Mouse (Mus musculus) small intestine, adult 2 months (tissue): Measurements from ENCODE around the gene Rsrp1. TPM values are rescaled to one million over a fixed set of nuclear protein-coding genes. Genes with fewer than 3 reads are reported as not detected.

Source experiments
- H3K27ac ChIP-seq: fragments of 200-500 bp; 2 replicates; pipeline ENCODE4 v1.5.1; 2012; ENCODE audit warnings: low read depth, low read length, control low read depth, inconsistent platforms; ENCODE audit not compliant: insufficient read depth
- H3K27me3 ChIP-seq: fragments of 200-500 bp; 2 replicates; pipeline ENCODE4 v1.6.1; 2012; ENCODE audit warnings: mild to moderate bottlenecking, moderate library complexity, low read length, inconsistent platforms; ENCODE audit not compliant: control insufficient read depth, insufficient read depth
- H3K36me3 ChIP-seq: fragments of 200-500 bp; 2 replicates; pipeline ENCODE4 v1.6.1; 2012; ENCODE audit warnings: mild to moderate bottlenecking, low read length, control low read depth, inconsistent platforms; ENCODE audit not compliant: control insufficient read depth, insufficient read depth
- H3K4me1 ChIP-seq: fragments of 200-500 bp; 2 replicates; pipeline ENCODE4 v1.6.1; 2012; ENCODE audit warnings: low read length, inconsistent platforms, mixed read lengths; ENCODE audit not compliant: control insufficient read depth, insufficient read depth, insufficient read length
- H3K4me3 ChIP-seq: fragments of 200-500 bp; 2 replicates; pipeline ENCODE4 v1.5.1; 2012; ENCODE audit warnings: low read depth, mild to moderate bottlenecking, control low read depth, inconsistent platforms, low read length, moderate library complexity
- CTCF ChIP-seq: fragments of 200-500 bp; IDR thresholded peaks from 2 replicates; pipeline ENCODE4 v1.5.1; 2012; ENCODE audit warnings: low read depth, mild to moderate bottlenecking, control low read depth, inconsistent platforms, low read length, moderate library complexity, mixed read lengths; ENCODE audit not compliant: insufficient replicate concordance, insufficient read length; ENCODE audit errors: extremely low read depth
- POLR2A ChIP-seq: fragments of 200-500 bp; IDR thresholded peaks from 2 replicates; pipeline ENCODE4 v1.6.1; 2012; ENCODE audit warnings: low read depth, mild to moderate bottlenecking, control low read depth, inconsistent platforms, low read length, moderate library complexity
- WGBS: fragments of 180-500 bp; shearing (Covaris S2); methylation state at CpG from one replicate; pipeline ENCODE4 v1.1.7; 2018; 5-methylcytosine and 5-hydroxymethylcytosine counted together
- polyA plus RNA-seq: library from polyadenylated mRNA; depleted of rRNA; stranded (reverse); fragments of >200 nt; gene quantifications from 2 replicates; pipeline ENCODE4 v1.2.3, GENCODE M21; 2012

Rsrp1 gene
- polyA plus RNA-seq, 1 experiment: 1,409 TPM

DNA sequence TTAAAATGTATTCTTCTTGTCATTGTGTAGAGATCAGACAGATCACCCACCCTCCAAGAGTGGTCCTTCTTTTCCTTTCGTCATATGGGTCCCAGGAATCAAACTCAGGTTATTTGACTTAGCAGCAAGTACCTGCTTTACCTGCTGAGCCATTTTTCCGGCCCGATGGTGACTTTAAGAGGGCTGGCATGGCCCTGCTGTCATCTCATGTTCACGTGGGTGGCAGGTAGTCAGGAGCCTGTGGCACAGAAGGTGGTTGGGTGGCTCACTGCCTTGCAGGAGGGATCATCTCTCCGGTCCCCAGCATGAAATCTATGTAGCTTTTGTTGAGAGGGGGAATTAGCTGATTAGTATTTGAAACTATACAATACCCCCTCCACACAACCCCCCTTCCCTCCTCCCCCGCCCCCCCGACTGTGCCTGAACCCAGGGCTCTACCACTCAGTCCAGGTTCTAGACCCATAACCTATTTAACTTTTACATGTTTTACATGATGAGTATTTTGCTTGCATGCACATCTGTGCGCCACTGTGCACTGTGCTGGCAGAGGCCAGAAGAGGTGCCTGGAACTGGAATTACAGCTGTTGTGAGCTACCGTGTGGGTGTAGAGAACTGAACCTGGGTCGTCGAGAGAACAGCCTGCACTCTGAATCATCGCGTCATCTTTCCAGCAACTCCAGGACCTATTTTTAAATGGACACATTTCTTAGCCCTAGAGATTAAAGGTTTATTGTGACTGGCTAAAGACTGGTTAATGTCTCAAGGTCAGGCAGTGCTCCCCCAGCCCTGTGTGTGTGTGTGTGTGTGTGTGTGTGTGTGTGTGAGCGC lies 8.0 kb upstream of the Rsrp1 start:
- Histone ChIP-seq H3K27ac (peak overlapping the region; percentile 85), H3K27me3 (no peaks in the 10 kb centered on the region), H3K4me3 (no peak overlapping the region), H3K36me3 (peaks cover 6% of the 10 kb centered on the region; the same call in 1 of the 2 replicates), H3K4me1 (peaks cover 9% of the 10 kb centered on the region; the same call in 1 of the 2 replicates)
- WGBS: 59% methylated on average over 14 of the region's 14 CpGs
- no peak for TF ChIP-seq POLR2A
- no peak for TF ChIP-seq CTCF

GRCm38 (mm10) chr4:134917194-134917593 lies 6.2 kb upstream of the Rsrp1 start:
- TF ChIP-seq POLR2A (no peak), CTCF (no peak)
- Histone ChIP-seq H3K4me3 (no peak overlapping the region), H3K36me3 (no peaks in the 10 kb centered on the region), H3K27ac (no peak overlapping the region), H3K27me3 (no peaks in the 10 kb centered on the region), H3K4me1 (peaks cover 11% of the 10 kb centered on the region; the same call in 1 of the 2 replicates)
- WGBS: 62% methylated on average over 3 of the region's 3 CpGs

DNA sequence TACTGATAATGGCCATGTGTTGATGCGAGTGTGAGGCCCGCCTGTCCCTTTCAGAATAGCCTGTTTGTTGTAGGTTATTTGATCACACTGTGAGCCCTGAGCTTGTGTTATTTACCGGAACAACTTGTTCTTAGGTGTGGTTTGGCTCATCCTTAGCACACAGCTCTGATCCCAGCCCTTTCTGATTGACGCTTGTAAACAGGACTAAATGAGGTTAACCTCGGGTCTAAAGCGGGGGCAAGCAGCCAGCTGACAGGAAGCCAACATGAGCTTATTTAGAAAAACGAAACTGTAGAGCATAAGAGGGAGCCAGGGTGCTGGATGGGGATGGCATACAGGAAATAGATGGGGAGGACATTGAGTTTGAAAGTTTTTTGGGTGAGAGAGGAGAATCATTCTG lies 5.0 kb upstream of the Rsrp1 start:
- H3K27me3 ChIP-seq: no peaks in the 10 kb centered on the region
- no peak overlapping the region for H3K4me3 ChIP-seq
- TF ChIP-seq CTCF (no peak), POLR2A (no peak)
- no peaks in the 10 kb centered on the region for H3K36me3 ChIP-seq
- H3K27ac ChIP-seq: peak overlapping the region; percentile 64
- peaks cover 11% of the 10 kb centered on the region; the same call in 1 of the 2 replicates for H3K4me1 ChIP-seq
- 5% methylated on average over 7 of the region's 7 CpGs for WGBS

GRCm38 (mm10) chr4:134919733-134920540 lies 3.5 kb upstream of the Rsrp1 start:
- H3K27me3 ChIP-seq: no peaks in the 10 kb centered on the region
- H3K27ac ChIP-seq: peak overlapping the region; percentile 56
- no peak overlapping the region for H3K4me3 ChIP-seq
- H3K36me3 ChIP-seq: peaks cover 6% of the 10 kb centered on the region
- no peak for TF ChIP-seq CTCF
- no peak for TF ChIP-seq POLR2A
- H3K4me1 ChIP-seq: peaks cover 11% of the 10 kb centered on the region; the same call in 1 of the 2 replicates
- 42% methylated on average over 12 of the region's 12 CpGs for WGBS

- no peak for TF ChIP-seq POLR2A
- no peak for TF ChIP-seq CTCF
- Histone ChIP-seq H3K27me3 (no peaks in the 10 kb centered on the region), H3K36me3 (peaks cover 12% of the 10 kb centered on the region), H3K27ac (peak overlapping the region; percentile 38; the same call in 1 of the 2 replicates), H3K4me3 (no peak overlapping the region), H3K4me1 (peaks cover 11% of the 10 kb centered on the region; the same call in 1 of the 2 replicates)
- WGBS: 94% methylated on average over 6 of the region's 6 CpGs
These were observed 2.8 kb upstream of the Rsrp1 start for GRCm38 (mm10) chr4:134920631-134921030.

- no peak overlapping the region for H3K4me3 ChIP-seq
- H3K27me3 ChIP-seq: no peaks in the 10 kb centered on the region
- WGBS: 94% methylated on average over 4 of the region's 4 CpGs
- H3K36me3 ChIP-seq: peaks cover 20% of the 10 kb centered on the region
- TF ChIP-seq CTCF (no peak), POLR2A (no peak)
- peaks cover 11% of the 10 kb centered on the region; the same call in 1 of the 2 replicates for H3K4me1 ChIP-seq
- H3K27ac ChIP-seq: no peak overlapping the region
These were observed 1.7 kb upstream of the Rsrp1 start for GRCm38 (mm10) chr4:134921703-134922102.

DNA sequence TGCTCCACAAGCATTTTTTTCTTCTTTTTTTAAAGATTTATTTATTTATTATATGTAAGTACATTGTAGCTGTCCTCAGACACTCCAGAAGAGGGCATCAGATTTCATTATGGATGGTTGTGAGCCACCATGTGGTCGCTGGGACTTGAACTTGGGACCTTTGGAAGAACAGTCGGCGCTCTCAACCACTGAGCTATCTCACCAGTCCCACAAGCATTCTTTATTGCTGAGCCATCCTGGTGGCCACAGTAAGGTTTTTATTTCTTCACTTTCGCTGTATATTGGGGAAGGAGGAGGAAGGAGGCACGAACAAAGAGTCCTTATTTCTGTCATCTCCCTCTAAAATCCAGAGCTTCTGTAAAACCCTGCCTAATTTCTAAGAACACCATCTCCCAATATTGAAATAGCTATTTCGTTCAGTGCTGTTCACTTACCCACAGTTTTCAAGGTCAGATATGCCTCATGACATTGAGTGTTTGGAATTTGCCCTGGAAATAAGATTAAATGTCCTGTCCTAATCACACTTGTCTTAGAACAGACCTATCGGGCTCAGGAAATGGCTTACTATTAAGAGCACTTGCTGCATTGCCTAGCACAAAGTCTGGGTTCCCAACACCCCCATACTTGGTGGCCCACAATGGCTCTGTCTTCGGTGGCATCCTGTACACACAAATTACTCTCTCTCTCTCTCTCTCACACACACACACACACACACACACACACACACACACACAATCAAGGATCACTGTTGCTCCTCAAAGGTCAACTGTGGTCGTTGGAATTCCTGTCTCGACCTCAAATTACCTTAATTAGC lies 1.1 kb upstream of the Rsrp1 start:
- TF ChIP-seq CTCF (no peak), POLR2A (no peak)
- H3K4me3 ChIP-seq: peak overlapping the region; percentile 68
- H3K27me3 ChIP-seq: no peaks in the 10 kb centered on the region
- peaks cover 11% of the 10 kb centered on the region; the same call in 1 of the 2 replicates for H3K4me1 ChIP-seq
- 41% methylated on average over 10 of the region's 10 CpGs for WGBS
- peaks cover 25% of the 10 kb centered on the region for H3K36me3 ChIP-seq
- peak overlapping the region; percentile 94 for H3K27ac ChIP-seq
